Mouse (Mus musculus) ES-E14 (cell line): ENCODE results near the gene Smim24. TPM values are rescaled to one million over a fixed set of nuclear protein-coding genes. Genes with fewer than 3 reads are reported as not detected.

ENCODE experiments used
- DNase-seq: peaks from one replicate; pipeline ENCODE4 v3.0.0-alpha.2; 2013; ENCODE audit warnings: low read depth, low spot score
- H3K27ac ChIP-seq: 2 replicates; pipeline ENCODE4 v1.5.1; 2012; ENCODE audit warnings: low read depth, mild to moderate bottlenecking, low read length, moderate library complexity, mixed read lengths; ENCODE audit not compliant: poor library complexity, insufficient read depth, severe bottlenecking
- H3K36me3 ChIP-seq: 2 replicates; pipeline ENCODE4 v1.6.1; 2012; ENCODE audit warnings: mild to moderate bottlenecking, low read length, moderate library complexity, mixed read lengths; ENCODE audit not compliant: control insufficient read depth, poor library complexity, insufficient read depth, severe bottlenecking
- H3K4me1 ChIP-seq, 2 experiments: fragments of 150-350 bp in 1 of 2; sonication (generic) in 1 of 2; 2 replicates each; pipeline ENCODE4 v1.6.1; 2012; ENCODE audit warnings: low read length in 2 of 2, mild to moderate bottlenecking in 1 of 2, mixed read lengths in 1 of 2; ENCODE audit not compliant: control insufficient read depth in 2 of 2, insufficient read depth in 2 of 2, poor library complexity in 1 of 2
- H3K4me3 ChIP-seq, 2 experiments: fragments of 150-350 bp in 1 of 2; sonication (generic) in 1 of 2; 2 replicates each; pipeline ENCODE4 v1.5.1; 2012; ENCODE audit warnings: low read length in 2 of 2, low read depth in 1 of 2, mild to moderate bottlenecking in 1 of 2, mixed read lengths in 1 of 2; ENCODE audit not compliant: insufficient read depth in 1 of 2, poor library complexity in 1 of 2, severe bottlenecking in 1 of 2
- H3K9ac ChIP-seq: 2 replicates; pipeline ENCODE4 v1.6.1; 2012; ENCODE audit warnings: low read depth, mild to moderate bottlenecking, low read length, mixed read lengths; ENCODE audit not compliant: poor library complexity, insufficient read depth, severe bottlenecking
- H3K9me3 ChIP-seq: fragments of 150-350 bp; sonication (generic); 2 replicates; pipeline ENCODE4 v1.6.1; 2012; ENCODE audit warnings: low read depth, mild to moderate bottlenecking, low read length; ENCODE audit not compliant: control insufficient read depth, insufficient read depth
- CHD2 ChIP-seq: IDR thresholded peaks from 2 replicates; pipeline ENCODE4 v1.6.1; 2014; ENCODE audit warnings: mild to moderate bottlenecking, low read depth, low read length, inconsistent platforms
- HCFC1 ChIP-seq: IDR thresholded peaks from 2 replicates; pipeline ENCODE4 v1.6.1; 2012; ENCODE audit warnings: low read length, inconsistent platforms, borderline replicate concordance; ENCODE audit not compliant: insufficient read depth
- MAFK ChIP-seq: IDR thresholded peaks from 2 replicates; pipeline ENCODE4 v1.6.1; 2014; ENCODE audit warnings: mild to moderate bottlenecking, low read depth, low read length, inconsistent platforms; ENCODE audit not compliant: insufficient read depth
- ZC3H11A ChIP-seq: IDR thresholded peaks from 2 replicates; pipeline ENCODE4 v1.6.1; 2012; ENCODE audit warnings: low read depth, mild to moderate bottlenecking, inconsistent platforms, low read length, borderline replicate concordance
- ZNF384 ChIP-seq: IDR thresholded peaks from 2 replicates; pipeline ENCODE4 v1.6.1; 2012; ENCODE audit warnings: low read depth, low read length, inconsistent platforms
- in situ Hi-C, 2 experiments: fragments of 600-800 bp; cut with MboI; formaldehyde crosslinking; loops; one replicate each; pipeline ENCODE4 v1.15.1; 2025; ENCODE audit warnings: low sequenced_read_pairs in 2 of 2, inconsistent platforms in 1 of 2; ENCODE audit not compliant: unreplicated experiment in 2 of 2
- total RNA-seq: library from RNA; depleted of rRNA; stranded (reverse); fragments of 300-350 nt; gene quantifications from 2 replicates; pipeline ENCODE4 v1.2.3, GENCODE M21; 2012

Gene Smim24
- total RNA-seq, 1 experiment = 1.7 TPM

DNA sequence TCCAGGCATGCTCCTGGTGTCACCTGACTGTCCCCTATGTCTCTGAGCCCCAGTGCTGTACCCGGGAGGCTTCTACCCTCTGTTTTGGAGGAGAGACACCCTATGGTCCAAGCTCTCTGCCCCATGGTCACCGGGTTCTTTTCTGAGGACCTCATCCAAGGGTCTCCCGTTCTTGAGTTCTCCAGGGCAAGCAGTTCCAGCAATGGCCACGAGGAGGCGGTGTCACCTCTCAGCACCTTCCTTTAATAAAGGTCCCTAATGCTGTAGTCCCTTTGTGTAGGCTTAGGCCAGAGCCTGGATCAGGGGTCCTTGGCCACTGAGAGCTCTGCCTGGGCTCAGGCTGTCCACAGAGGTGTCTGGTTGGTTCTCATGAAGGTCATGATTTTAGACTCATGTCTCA lies 2.3 kb downstream of the Smim24 start:
- H3K9me3 ChIP-seq = no peaks in the 10 kb centered on the region
- in situ Hi-C loops = loop anchor here in 1 of 2 experiments (5.0 kb wide), 1 partner anchor 57 kb away; no protein-coding TSS in a partner anchor
- H3K4me1 ChIP-seq = peaks cover 0 to 32% of the 10 kb centered on the region in 2 experiments; a peak in 2 of 4 replicates
- H3K27ac ChIP-seq = no peak overlapping the region
- DNase-seq = peak; percentile 75
- H3K4me3 ChIP-seq = no peak overlapping the region
- H3K36me3 ChIP-seq = peaks cover 3% of the 10 kb centered on the region; the same call in 1 of the 2 replicates
- TF ChIP-seq HCFC1 (0 out of 2 replicates have a peak, but pooled peaks have one; percentile 40), CHD2 (no peak), MAFK (no peak), ZC3H11A (peak; percentile 64), ZNF384 (no peak)
- no peak overlapping the region for H3K9ac ChIP-seq

GRCm38 (mm10) chr10:81395865-81396264 lies 3.0 kb downstream of the Smim24 start:
- TF ChIP-seq MAFK (no peak), ZNF384 (no peak), CHD2 (no peak), ZC3H11A (no peak), HCFC1 (no peak)
- no peak overlapping the region for H3K4me3 ChIP-seq
- H3K4me1 ChIP-seq = peaks cover 4 to 35% of the 10 kb centered on the region in 2 experiments; a peak in 2 of 4 replicates

DNA sequence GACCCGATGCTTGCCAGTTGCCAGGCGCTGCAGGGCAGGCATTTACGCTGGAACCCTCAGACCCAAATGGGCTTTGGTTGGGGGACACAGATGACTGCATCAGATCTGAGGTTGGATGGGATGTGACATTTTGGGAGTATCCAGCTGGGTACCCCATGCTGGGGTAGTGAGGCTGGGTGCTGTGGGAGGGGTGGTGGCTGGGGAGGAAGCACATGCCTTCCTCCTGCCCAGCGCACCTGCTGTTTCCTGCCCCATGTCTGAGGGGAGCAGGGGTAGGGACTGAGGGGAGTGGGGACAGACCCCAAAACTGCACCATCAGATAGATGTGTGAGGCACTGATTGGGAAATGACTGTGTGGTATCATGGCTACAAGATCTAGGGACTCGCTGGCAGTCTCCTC lies 3.9 kb downstream of the Smim24 start:
- TF ChIP-seq ZNF384 (no peak), HCFC1 (no peak), CHD2 (no peak), MAFK (no peak), ZC3H11A (no peak)
- in situ Hi-C loops = loop anchor here in 1 of 2 experiments (5.0 kb wide), 1 partner anchor 56 kb away; no protein-coding TSS in a partner anchor
- peaks cover 3% of the 10 kb centered on the region; the same call in 1 of the 2 replicates for H3K36me3 ChIP-seq
- no peak overlapping the region for H3K27ac ChIP-seq
- DNase-seq = no peak
- no peaks in the 10 kb centered on the region for H3K9me3 ChIP-seq
- H3K4me3 ChIP-seq = no peak overlapping the region
- peaks cover 5 to 39% of the 10 kb centered on the region in 2 experiments; a peak in 2 of 4 replicates for H3K4me1 ChIP-seq
- H3K9ac ChIP-seq = no peak overlapping the region

More at GRCm38 (mm10) chr10:81395865-81396264, 3.0 kb downstream of the Smim24 start:
- in situ Hi-C loops = loop anchor here in 1 of 2 experiments (5.0 kb wide), 1 partner anchor 56 kb away; no protein-coding TSS in a partner anchor
- no peaks in the 10 kb centered on the region for H3K9me3 ChIP-seq
- H3K36me3 ChIP-seq = peaks cover 3% of the 10 kb centered on the region; the same call in 1 of the 2 replicates
- no peak overlapping the region for H3K27ac ChIP-seq
- no peak for DNase-seq
- H3K9ac ChIP-seq = no peak overlapping the region

- in situ Hi-C loops = loop anchor here in 1 of 2 experiments (5.0 kb wide), 1 partner anchor 53 kb away; no protein-coding TSS in a partner anchor
- Histone ChIP-seq H3K4me1 (peaks cover 8 to 50% of the 10 kb centered on the region in 2 experiments; a peak in 3 of 4 replicates), H3K9ac (no peak overlapping the region), H3K27ac (no peak overlapping the region), H3K9me3 (no peaks in the 10 kb centered on the region), H3K36me3 (peaks cover 4% of the 10 kb centered on the region; the same call in 1 of the 2 replicates), H3K4me3 (peak overlapping the region in 1 of 2 experiments; percentile 47; a peak in 1 of 4 replicates)
- TF ChIP-seq ZC3H11A = no peak
- no peak for TF ChIP-seq MAFK
- no peak for TF ChIP-seq CHD2
- TF ChIP-seq ZNF384 = no peak
- no peak for TF ChIP-seq HCFC1
- no peak for DNase-seq
Observed at GRCm38 (mm10) chr10:81399296-81399695, 6.4 kb downstream of the Smim24 start.
